Mouse (Mus musculus) erythroid progenitor cell, adult 5-6 weeks (primary cell): ENCODE measurements around the gene Proser3. TPM values are rescaled to one million over a fixed set of nuclear protein-coding genes. Genes with fewer than 3 reads are reported as not detected.
A peak's percentile ranks its signal among the peaks of the same experiment; 100 is the strongest.
"Not testable (repeated sequence)": the region's sequence is repeated elsewhere in the genome, so short reads cannot be mapped to it uniquely, and the experiment has no call there.

Experiments used
- ATAC-seq: replicated peaks from 2 replicates; pipeline ENCODE4 v1.8.0; 2016; ENCODE audit warnings: moderate number of reproducible peaks, mild to moderate bottlenecking, moderate TSS enrichment, inconsistent platforms; ENCODE audit not compliant: poor library complexity, low FRiP score, severe bottlenecking
- total RNA-seq, 2 experiments: library from RNA; stranded (forward) in 1 of 2; stranded (reverse) in 1 of 2; fragments of 150-400 nt in 1 of 2; fragments of 186-747, 209-891 nt in 1 of 2; gene quantifications; 2 replicates each; pipeline versions ENCODE4 v1.2.3 to v1.2.4; 2015 to 2017; ENCODE audit warnings: low replicate concordance in 2 of 2

Gene Proser3
- total RNA-seq, 2 experiments from 2014 or later: 16.8 to 18.1 TPM

DNA sequence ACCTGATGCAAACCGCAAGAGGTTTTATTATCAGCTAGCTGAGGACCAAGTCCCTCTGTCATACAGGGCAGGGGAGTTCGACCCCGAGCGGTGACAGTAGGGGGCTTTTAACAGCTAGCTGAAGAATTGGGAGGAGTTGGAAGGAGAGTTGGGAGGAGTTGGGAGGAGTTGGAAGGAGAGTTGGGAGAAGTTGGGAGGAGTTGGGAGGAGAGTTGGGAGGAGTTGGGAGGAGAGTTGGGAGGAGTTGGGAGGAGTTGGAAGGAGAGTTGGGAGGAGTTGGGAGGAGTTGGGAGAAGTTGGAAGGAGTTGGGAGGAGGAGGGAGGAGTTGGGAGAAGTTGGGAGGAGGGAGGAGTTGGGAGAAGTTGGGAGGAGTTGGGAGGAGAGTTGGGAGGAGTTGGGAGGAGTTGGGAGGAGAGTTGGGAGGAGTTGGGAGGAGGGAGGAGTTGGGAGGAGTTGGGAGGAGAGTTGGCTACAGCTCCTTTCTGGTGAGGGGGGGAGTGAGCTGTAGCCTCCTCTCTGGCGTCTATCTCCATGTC, 56.5 kb downstream of the Proser3 start:
- ATAC-seq: not testable (repeated sequence)

DNA sequence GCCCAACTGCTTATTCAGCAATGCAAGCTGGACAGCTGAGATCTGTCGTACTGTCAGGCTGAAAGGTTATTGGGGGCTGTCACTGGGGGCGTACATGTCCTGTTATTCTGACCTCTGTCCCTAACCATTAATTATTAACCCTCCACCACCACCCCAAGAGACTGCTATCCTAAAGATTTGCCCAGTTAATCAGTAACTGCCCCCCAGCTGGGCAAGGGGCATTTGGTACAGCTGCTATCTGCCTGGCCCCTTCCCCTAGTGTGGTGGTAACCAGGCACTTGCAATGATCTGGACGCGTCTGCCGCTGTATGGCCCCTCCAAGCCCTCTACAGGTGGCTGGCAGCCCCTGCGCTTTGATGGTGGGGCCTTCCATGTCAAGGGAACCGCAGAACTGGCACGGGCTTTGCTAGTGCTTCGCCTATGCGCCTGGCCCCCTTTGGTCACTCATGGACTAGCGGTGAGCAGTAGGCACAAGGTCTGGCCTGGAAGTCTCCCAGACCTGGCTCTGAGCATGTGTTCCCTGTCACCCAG, 58.6 kb downstream of the Proser3 start, which contains the start of gene Prodh2:
Prodh2 (plus strand) TSS at position 222 of the 531 bp plus-strand sequence.
- ATAC-seq: no peak

DNA sequence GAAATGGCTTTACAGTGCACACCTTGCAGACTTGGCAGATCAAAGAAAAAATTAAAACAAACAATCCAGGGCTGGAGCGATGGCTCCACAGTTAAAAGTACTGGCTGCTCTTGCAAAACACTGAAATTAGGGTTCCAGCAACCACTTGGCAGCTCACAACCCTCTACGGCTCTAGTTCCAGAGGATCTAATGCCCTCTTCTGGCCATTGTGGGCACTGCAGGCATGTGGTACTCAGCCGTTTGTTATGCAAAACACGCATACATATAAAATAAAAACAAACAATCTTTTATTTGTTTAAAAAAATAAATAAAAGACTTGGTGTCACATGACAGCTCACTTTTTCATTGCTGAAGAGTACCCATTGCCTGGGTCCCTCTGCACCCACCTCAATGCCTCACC, 59.3 kb downstream of the Proser3 start:
- ATAC-seq: peak; percentile 70; the same call in 1 of the 2 replicates

DNA sequence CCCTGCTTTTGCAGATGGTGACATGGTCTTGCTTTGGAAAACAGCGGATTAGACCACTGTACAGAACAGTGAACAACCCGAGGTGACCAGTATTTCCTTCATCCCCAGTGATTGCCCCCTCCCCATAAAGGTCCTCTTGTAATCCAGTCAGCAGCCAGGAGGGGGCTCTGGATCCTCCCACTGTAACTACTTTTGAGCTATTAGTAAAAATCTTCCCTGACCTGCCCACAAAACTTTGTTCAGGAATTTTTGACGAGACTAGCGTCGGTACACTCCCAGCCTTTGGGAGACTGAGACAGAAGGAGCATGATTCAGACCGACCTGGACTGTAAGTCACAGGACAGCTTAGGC, 61.2 kb downstream of the Proser3 start:
- no peak for ATAC-seq

DNA sequence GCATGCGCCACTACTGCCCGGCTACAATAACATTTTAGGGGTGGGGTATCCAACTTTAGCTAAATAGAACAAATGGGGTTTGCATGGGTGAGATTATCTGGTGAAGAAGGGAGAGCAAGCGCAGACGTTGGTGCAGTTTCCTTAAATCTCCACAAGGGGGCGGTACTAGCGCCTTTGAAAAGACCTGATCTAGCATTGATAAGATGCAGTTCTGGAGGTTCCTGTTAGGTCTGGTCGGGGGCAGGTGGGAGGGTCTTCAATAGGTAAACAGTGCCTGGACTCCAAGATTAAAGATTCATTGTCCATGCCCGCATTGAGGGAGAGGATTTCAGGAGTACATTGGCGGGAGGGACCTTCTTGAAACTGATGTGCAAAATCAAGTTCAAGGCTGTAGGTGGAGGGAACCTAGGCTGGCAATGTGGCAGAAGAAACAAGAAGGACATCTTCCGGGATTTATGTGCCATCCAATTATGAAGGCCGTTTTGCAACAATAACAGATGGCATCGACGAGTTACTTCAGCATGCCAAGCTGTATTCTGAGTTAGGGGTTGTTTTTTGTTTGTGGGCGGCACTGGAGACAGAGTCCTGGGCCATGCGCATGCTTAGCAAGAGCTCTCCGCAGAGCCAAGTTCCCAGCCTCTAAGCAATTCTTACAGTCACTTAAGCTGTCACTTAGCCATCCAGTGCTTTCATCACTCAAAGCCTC, 61.7 kb downstream of the Proser3 start:
- ATAC-seq: no peak

Other genes starting within 250 kb of the Proser3 start
Only the 30 nearest of the 34 such genes appear.
- gene Sdhaf1, start 228.4 kb downstream of the Proser3 start, total RNA-seq (2015; ENCODE audit: low replicate concordance): 2.5 TPM in 1 of 2 replicates, not detected in the other
- 0.45 and 0.64 TPM in 2 replicates for gene Sdhaf1, start 228.4 kb downstream of the Proser3 start, total RNA-seq (2017; ENCODE audit: low replicate concordance)
- not detected in 2 replicates for gene Lrfn3, start 189.5 kb downstream of the Proser3 start, total RNA-seq (2015; ENCODE audit: low replicate concordance)
- not detected in 2 replicates for gene Lrfn3, start 189.5 kb downstream of the Proser3 start, total RNA-seq (2017; ENCODE audit: low replicate concordance)
- 243 and 282 TPM in 2 replicates for gene Tyrobp, start 138.5 kb downstream of the Proser3 start, total RNA-seq (2015; ENCODE audit: low replicate concordance)
- gene Tyrobp, start 138.5 kb downstream of the Proser3 start, total RNA-seq (2017; ENCODE audit: low replicate concordance): 60.1 and 77.1 TPM in 2 replicates
- 3.6 and 18.0 TPM in 2 replicates for gene Hcst, start 132.4 kb downstream of the Proser3 start, total RNA-seq (2015; ENCODE audit: low replicate concordance)
- gene Hcst, start 132.4 kb downstream of the Proser3 start, total RNA-seq (2017; ENCODE audit: low replicate concordance): 4.1 TPM in 1 of 2 replicates, not detected in the other
- 7.2 and 20.1 TPM in 2 replicates for gene Nfkbid, start 130.6 kb downstream of the Proser3 start, total RNA-seq (2015; ENCODE audit: low replicate concordance)
- gene Nfkbid, start 130.6 kb downstream of the Proser3 start, total RNA-seq (2017; ENCODE audit: low replicate concordance): 2.6 and 4.1 TPM in 2 replicates
- gene Aplp1, start 106.8 kb downstream of the Proser3 start, total RNA-seq (2015; ENCODE audit: low replicate concordance): not detected in 2 replicates
- not detected in 2 replicates for gene Aplp1, start 106.8 kb downstream of the Proser3 start, total RNA-seq (2017; ENCODE audit: low replicate concordance)
- not detected in 2 replicates for gene Kirrel2, start 94.6 kb downstream of the Proser3 start, total RNA-seq (2015; ENCODE audit: low replicate concordance)
- gene Kirrel2, start 94.6 kb downstream of the Proser3 start, total RNA-seq (2017; ENCODE audit: low replicate concordance): not detected in 2 replicates
- not detected in 2 replicates for gene Nphs1, start 94.0 kb downstream of the Proser3 start, total RNA-seq (2015; ENCODE audit: low replicate concordance)
- 1.2 TPM in 1 of 2 replicates, not detected in the other for gene Nphs1, start 94.0 kb downstream of the Proser3 start, total RNA-seq (2017; ENCODE audit: low replicate concordance)
- gene Prodh2, start 58.7 kb downstream of the Proser3 start, total RNA-seq (2015; ENCODE audit: low replicate concordance): not detected in 2 replicates
- gene Prodh2, start 58.7 kb downstream of the Proser3 start, total RNA-seq (2017; ENCODE audit: low replicate concordance): not detected in 2 replicates
- gene Arhgap33, start 17.2 kb downstream of the Proser3 start, total RNA-seq (2015; ENCODE audit: low replicate concordance): 73.5 and 85.9 TPM in 2 replicates
- gene Arhgap33, start 17.2 kb downstream of the Proser3 start, total RNA-seq (2017; ENCODE audit: low replicate concordance): 43.0 and 77.7 TPM in 2 replicates
- gene Hspb6, start 121 bp downstream of the Proser3 start, total RNA-seq (2015; ENCODE audit: low replicate concordance): 62.7 and 79.2 TPM in 2 replicates
- 19.0 and 21.8 TPM in 2 replicates for gene Hspb6, start 121 bp downstream of the Proser3 start, total RNA-seq (2017; ENCODE audit: low replicate concordance)
- 31.4 and 56.2 TPM in 2 replicates for gene Lin37, start 7.5 kb upstream of the Proser3 start, total RNA-seq (2015; ENCODE audit: low replicate concordance)
- gene Lin37, start 7.5 kb upstream of the Proser3 start, total RNA-seq (2017; ENCODE audit: low replicate concordance): 12.5 and 22.3 TPM in 2 replicates
- 8.4 and 43.6 TPM in 2 replicates for gene U2af1l4, start 11.0 kb upstream of the Proser3 start, total RNA-seq (2015; ENCODE audit: low replicate concordance)
- gene U2af1l4, start 11.0 kb upstream of the Proser3 start, total RNA-seq (2017; ENCODE audit: low replicate concordance): 40.8 and 59.9 TPM in 2 replicates
- 3.2 and 4.2 TPM in 2 replicates for gene Gm49396, start 11.0 kb upstream of the Proser3 start, total RNA-seq (2015; ENCODE audit: low replicate concordance)
- 6.8 and 7.2 TPM in 2 replicates for gene Gm49396, start 11.0 kb upstream of the Proser3 start, total RNA-seq (2017; ENCODE audit: low replicate concordance)
- 67.4 and 73.8 TPM in 2 replicates for gene Psenen, start 11.3 kb upstream of the Proser3 start, total RNA-seq (2015; ENCODE audit: low replicate concordance)
- gene Psenen, start 11.3 kb upstream of the Proser3 start, total RNA-seq (2017; ENCODE audit: low replicate concordance): 32.9 and 98.7 TPM in 2 replicates
- 5.4 and 24.7 TPM in 2 replicates for gene Igflr1, start 13.1 kb upstream of the Proser3 start, total RNA-seq (2015; ENCODE audit: low replicate concordance)
- gene Igflr1, start 13.1 kb upstream of the Proser3 start, total RNA-seq (2017; ENCODE audit: low replicate concordance): 3.3 TPM in 1 of 2 replicates, not detected in the other
- gene Kmt2b, start 36.4 kb upstream of the Proser3 start, total RNA-seq (2015; ENCODE audit: low replicate concordance): 155 and 163 TPM in 2 replicates
- 47.9 and 48.0 TPM in 2 replicates for gene Kmt2b, start 36.4 kb upstream of the Proser3 start, total RNA-seq (2017; ENCODE audit: low replicate concordance)
- not detected in 2 replicates for gene Zbtb32, start 46.6 kb upstream of the Proser3 start, total RNA-seq (2015; ENCODE audit: low replicate concordance)
- 0.39 TPM in 1 of 2 replicates, not detected in the other for gene Zbtb32, start 46.6 kb upstream of the Proser3 start, total RNA-seq (2017; ENCODE audit: low replicate concordance)
- gene Upk1a, start 60.5 kb upstream of the Proser3 start, total RNA-seq (2015; ENCODE audit: low replicate concordance): not detected in 2 replicates
- 2.7 TPM in 1 of 2 replicates, not detected in the other for gene Upk1a, start 60.5 kb upstream of the Proser3 start, total RNA-seq (2017; ENCODE audit: low replicate concordance)
- gene Cox6b1, start 73.9 kb upstream of the Proser3 start, total RNA-seq (2015; ENCODE audit: low replicate concordance): 152 and 165 TPM in 2 replicates
- gene Cox6b1, start 73.9 kb upstream of the Proser3 start, total RNA-seq (2017; ENCODE audit: low replicate concordance): 128 and 263 TPM in 2 replicates
- not detected in 2 replicates for gene Etv2, start 83.6 kb upstream of the Proser3 start, total RNA-seq (2015; ENCODE audit: low replicate concordance)
- not detected in 2 replicates for gene Etv2, start 83.6 kb upstream of the Proser3 start, total RNA-seq (2017; ENCODE audit: low replicate concordance)
- 35.0 and 44.9 TPM in 2 replicates for gene Rbm42, start 98.0 kb upstream of the Proser3 start, total RNA-seq (2015; ENCODE audit: low replicate concordance)
- 11.4 and 26.3 TPM in 2 replicates for gene Rbm42, start 98.0 kb upstream of the Proser3 start, total RNA-seq (2017; ENCODE audit: low replicate concordance)
- gene Haus5, start 112.7 kb upstream of the Proser3 start, total RNA-seq (2015; ENCODE audit: low replicate concordance): 49.9 and 51.5 TPM in 2 replicates
- gene Haus5, start 112.7 kb upstream of the Proser3 start, total RNA-seq (2017; ENCODE audit: low replicate concordance): 45.6 and 50.1 TPM in 2 replicates
- not detected in 2 replicates for gene Pmis2, start 119.3 kb upstream of the Proser3 start, total RNA-seq (2015; ENCODE audit: low replicate concordance)
- not detected in 2 replicates for gene Pmis2, start 119.3 kb upstream of the Proser3 start, total RNA-seq (2017; ENCODE audit: low replicate concordance)
- not detected in 2 replicates for gene 2200002J24Rik, start 146.6 kb upstream of the Proser3 start, total RNA-seq (2015; ENCODE audit: low replicate concordance)
- gene 2200002J24Rik, start 146.6 kb upstream of the Proser3 start, total RNA-seq (2017; ENCODE audit: low replicate concordance): not detected in 2 replicates
- 4.0 TPM in 1 of 2 replicates, not detected in the other for gene Atp4a, start 159.9 kb upstream of the Proser3 start, total RNA-seq (2015; ENCODE audit: low replicate concordance)
- not detected in 2 replicates for gene Atp4a, start 159.9 kb upstream of the Proser3 start, total RNA-seq (2017; ENCODE audit: low replicate concordance)
- gene Tmem147, start 177.2 kb upstream of the Proser3 start, total RNA-seq (2015; ENCODE audit: low replicate concordance): 5.4 and 21.0 TPM in 2 replicates
- 5.1 and 11.2 TPM in 2 replicates for gene Tmem147, start 177.2 kb upstream of the Proser3 start, total RNA-seq (2017; ENCODE audit: low replicate concordance)
- not detected in 2 replicates for gene Gapdhs, start 191.4 kb upstream of the Proser3 start, total RNA-seq (2015; ENCODE audit: low replicate concordance)
- gene Gapdhs, start 191.4 kb upstream of the Proser3 start, total RNA-seq (2017; ENCODE audit: low replicate concordance): not detected in 2 replicates
- not detected in 2 replicates for gene Sbsn, start 199.2 kb upstream of the Proser3 start, total RNA-seq (2015; ENCODE audit: low replicate concordance)
- not detected in 2 replicates for gene Sbsn, start 199.2 kb upstream of the Proser3 start, total RNA-seq (2017; ENCODE audit: low replicate concordance)
- gene Dmkn, start 211.5 kb upstream of the Proser3 start, total RNA-seq (2015; ENCODE audit: low replicate concordance): 1.7 and 9.4 TPM in 2 replicates
- gene Dmkn, start 211.5 kb upstream of the Proser3 start, total RNA-seq (2017; ENCODE audit: low replicate concordance): 9.7 TPM in 1 of 2 replicates, not detected in the other